Mouse (Mus musculus): ENCODE data around the gene Rpl37.

The Rpl37 gene

DNA sequence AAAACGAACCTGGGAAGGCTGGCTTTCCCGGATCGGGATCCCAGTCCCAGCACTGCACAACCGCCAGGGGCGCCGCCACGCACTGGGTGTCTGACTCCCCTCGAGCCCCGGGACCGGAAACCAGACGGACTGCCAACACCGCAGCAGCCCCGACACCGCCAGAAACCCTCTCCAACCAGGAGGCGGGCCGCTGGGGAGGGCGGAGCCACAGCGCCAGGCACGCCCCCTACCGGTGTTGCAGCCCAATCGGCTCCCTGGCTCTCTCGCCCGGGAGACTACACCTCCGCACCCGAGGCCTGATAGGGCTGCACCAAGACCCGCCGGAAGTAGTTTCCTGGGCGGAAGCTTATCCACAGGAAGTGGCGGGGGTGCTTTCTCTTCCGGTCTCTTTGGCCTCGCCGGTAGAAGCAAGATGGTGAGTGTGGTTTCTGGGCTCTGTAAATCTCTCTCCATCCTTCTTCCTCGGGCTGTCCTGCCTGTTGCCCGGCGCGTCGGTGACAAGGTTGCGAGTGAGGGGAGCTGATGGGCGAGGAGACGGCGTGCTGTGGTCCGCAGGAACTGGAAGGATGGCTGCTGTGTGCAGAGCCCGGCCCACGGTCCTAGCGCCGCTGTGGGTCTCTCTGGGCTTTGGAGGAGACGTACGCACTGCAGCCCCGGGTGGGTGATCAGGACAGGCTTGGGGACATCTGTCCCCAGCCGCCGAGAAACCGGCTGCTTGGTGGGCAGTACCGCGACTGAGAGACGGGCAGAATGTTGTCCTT is at the start of gene Rpl37:
Gene Rpl37 (plus strand): TSS at position 376 of the 761 bp plus-strand sequence.
- DNase-seq (ENCODE audit: low read depth): peak; percentile 92

DNA sequence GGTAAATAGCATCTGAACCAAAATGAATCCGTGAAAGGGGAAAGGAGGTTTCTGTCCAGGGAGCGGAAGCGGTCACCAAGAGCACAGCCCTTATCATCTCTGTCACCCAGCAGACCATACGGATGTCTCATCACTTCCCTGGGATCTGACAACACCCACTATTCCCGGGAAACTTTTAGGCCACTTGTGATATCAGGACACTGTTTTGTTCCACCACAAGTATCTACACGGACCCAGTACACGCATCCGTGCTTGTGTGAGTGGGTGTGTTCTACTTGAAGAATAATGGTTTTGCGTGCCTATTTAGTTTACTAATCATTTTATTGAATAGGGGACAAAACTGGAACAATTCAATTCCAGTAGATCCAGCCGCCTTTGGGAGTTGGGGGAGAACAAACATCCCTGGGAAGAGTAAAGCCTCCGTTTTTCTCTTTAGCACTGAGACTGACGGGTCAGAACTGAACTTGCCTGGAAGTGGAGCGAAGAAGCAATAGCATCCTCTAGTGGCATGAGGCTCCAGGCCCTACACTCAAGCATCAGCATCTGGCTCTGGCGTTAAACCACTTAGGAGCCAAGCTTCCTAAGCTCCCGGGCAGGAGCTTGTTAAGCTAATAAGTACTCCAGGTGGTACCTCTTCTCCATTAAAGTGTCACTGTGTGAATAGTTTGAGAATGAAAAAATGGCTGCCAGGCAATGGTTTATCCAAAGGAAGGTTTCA is 47.5 kb upstream of the Rpl37 start:
- no peak for DNase-seq (ENCODE audit: low read depth)

DNA sequence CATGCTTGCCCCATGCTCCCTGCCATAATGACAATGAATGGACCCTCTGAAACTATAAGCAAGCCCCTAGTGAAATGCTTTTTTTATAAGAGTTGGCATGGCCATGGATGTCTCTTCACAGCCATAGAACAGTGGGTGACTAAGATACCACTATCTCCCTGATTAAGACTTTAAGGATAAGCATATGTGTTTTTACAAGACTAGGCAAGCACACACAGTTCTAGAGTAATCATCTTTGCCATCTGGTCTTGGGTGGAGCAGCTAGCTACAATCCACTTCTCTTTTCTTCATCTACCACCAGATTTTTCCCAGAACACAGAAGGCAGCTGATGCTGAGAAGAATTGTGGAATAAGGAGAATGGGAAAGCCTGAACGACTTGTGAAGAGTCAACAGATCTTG is 35.2 kb upstream of the Rpl37 start:
- DNase-seq (ENCODE audit: low read depth): no peak

DNA sequence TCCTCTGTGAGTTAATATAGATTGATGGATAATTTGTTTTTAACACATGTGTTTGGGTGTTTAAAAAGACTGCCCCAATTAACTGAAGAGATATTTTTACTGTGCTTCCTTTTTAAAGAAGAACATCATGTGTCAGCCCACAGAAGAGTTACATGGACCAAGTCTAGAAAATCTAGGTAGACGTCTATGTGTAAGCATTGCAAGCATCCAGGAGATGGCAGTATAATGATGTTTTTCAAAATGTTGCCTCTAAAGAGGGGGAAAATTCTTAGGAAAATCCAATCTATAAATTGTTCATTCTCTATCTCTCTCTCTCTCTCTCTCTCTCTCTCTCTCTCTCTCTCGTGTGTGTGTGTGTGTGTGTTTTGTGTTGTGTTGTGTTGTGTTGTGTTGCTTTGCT is 30.3 kb upstream of the Rpl37 start:
- DNase-seq (ENCODE audit: low read depth): no peak

DNA sequence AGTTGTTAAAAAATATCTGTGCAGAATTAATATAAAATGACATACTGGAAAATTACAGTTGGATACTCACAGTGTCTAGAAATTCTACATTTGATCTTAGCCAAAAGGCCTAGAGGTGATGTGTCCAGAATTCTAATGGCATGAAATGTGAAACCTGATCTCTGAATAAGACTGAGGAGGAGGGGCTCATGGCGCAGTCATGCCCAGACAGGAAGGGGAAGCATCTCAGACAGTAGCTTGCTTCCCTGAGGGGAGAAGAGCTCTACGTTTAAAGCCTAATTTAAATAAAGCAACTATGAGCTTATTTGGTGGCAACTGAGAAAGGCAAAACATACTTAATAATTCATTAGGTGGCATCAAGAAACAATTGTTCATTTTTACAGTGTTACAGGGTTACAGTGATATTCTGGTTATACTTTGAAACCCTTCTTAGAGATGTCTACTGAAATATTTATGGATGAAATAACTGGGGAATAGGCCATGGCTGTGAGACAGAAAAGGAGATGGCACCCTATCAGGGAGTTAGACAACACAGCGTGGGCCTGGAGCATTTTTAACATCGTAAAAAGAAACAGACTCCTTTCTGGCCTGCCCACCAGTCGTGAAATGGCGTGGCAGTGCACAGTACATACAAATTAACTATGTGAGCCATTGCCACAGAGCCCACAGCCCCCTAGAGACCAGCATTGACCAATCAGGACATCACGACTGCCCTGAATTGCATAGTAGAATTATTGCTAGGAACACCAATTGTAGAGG is 27.4 kb upstream of the Rpl37 start:
- no peak for DNase-seq (ENCODE audit: low read depth)

DNA sequence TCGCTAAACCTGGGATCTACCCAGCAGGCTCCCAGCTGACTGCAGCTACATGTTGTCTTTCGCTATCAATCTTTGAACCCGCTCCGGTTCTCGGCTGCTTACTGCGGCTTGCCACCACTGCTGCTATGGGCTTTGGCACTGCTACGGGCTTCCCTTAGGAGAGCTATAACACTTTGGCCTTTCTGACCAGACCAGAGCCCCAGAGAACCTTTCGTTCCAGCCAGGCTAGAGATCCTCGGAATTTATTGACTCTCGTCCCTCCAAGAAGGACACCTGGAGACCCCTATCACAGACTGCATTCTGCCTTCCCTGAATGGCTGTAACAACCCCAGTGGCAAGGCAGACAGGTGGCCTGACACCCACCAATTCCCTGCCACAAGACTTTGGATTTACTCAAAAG is 26.3 kb upstream of the Rpl37 start:
- no peak for DNase-seq (ENCODE audit: low read depth)

DNA sequence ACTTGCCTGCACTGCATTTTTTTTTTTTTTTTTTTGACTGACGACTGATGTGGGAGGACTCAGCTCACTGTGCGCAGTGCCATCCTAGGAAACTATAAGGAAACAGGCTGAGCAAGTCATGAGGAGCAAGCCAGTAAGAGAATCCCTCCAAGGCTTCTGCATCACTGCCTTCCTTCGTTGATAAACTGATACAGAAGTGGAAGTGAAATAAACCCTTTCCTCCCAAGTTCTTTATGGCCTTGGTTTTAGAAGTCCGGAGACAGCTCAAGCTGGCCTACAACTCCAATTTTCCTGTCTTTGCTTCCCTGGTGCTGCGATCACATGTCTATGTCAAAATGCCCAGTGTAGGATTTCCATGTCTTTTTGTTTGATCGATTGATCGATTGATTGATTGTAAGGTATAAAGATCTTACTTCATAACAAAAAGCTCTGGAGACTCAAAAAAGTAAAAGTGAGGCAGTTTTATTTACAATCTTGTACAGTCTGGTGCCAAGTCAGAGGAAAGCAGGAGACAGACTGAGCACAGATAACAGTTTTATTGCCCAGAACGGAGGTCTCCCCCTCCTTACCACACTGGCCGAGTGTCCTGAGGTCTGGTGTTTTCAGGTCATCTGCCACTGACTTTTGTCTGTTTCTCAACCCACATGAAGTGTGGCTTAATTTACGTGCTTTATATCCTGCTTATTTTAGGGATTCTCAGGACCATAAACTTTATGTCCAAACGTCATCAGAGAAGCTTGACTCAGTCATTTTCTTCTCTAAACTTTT is 20.7 kb upstream of the Rpl37 start:
- DNase-seq (ENCODE audit: low read depth): no peak

DNA sequence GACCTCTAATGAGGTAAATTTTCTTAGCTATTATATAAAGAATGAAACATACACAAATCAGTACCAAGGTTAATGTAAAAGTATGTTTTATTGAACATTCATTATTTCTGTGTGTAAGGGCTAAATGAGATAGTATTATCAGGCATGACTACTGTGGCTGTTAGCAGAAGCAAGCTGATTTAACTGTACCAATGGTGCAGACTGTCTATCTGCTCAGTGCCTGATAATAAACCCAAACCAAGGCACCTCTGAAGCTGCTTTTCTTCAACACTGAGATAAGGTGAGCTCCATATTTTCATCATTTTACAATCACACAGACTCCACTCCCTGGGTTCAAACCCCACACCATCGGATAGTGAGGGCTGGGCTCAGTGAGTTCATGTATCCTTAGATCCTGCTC is 19.1 kb upstream of the Rpl37 start:
- no peak for DNase-seq (ENCODE audit: low read depth)

DNA sequence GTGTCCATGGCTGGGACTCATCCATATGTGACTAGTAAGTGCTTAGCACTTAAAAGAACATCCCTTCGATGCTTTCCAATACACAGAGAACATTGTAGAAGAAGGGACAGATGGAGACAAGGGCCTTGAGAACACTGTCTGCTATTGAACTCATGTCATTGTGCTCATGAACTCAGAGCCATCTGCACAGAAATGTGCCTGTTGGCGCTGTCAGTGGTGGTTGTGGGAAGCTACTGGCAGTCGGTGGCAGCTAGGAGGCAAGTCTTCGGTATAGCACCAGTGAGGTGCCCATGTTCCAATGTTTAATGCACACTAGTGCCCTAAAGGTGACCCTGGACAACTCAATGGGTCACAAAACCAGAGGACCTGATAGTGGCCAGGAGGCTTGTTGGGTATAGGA is 14.1 kb upstream of the Rpl37 start:
- DNase-seq (ENCODE audit: low read depth): no peak

DNA sequence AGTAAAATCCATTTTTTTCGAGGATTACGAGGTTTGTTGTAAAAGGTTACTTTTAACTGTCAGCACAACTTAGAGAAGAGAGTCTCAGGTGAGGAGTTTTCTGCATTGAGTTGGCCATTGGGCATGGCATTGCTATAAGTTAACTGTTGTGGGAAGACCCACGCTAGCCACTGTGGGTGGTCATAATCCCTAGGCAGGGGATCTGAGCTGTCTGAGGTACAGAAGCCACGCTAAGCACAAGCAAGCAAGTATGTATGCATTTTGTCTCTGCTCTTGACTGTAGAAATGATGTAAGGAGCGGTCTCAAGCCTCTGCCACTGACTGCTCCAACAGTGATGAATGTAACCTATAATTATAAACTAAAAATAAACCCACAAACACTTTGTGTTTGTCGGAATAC is 10.6 kb upstream of the Rpl37 start:
- no peak for DNase-seq (ENCODE audit: low read depth)

DNA sequence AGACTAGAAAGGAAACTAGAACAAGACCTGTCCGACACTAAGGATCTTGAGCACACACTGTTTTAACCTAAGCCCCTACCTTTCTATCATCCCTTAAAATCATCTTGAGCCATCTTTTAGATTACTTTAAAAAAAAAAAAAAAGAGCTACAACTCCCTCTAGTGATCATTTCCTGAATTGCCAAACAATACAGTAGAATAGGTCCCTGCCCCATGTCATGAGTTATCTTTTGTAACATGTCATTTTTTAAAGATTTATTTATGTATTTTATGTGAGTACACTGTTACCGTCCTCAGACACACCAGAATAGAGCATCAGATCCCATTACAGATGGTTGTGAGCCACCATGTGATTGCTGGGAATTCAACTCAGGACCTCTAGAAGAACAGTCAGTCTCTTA is 10.2 kb upstream of the Rpl37 start:
- no peak for DNase-seq (ENCODE audit: low read depth)

DNA sequence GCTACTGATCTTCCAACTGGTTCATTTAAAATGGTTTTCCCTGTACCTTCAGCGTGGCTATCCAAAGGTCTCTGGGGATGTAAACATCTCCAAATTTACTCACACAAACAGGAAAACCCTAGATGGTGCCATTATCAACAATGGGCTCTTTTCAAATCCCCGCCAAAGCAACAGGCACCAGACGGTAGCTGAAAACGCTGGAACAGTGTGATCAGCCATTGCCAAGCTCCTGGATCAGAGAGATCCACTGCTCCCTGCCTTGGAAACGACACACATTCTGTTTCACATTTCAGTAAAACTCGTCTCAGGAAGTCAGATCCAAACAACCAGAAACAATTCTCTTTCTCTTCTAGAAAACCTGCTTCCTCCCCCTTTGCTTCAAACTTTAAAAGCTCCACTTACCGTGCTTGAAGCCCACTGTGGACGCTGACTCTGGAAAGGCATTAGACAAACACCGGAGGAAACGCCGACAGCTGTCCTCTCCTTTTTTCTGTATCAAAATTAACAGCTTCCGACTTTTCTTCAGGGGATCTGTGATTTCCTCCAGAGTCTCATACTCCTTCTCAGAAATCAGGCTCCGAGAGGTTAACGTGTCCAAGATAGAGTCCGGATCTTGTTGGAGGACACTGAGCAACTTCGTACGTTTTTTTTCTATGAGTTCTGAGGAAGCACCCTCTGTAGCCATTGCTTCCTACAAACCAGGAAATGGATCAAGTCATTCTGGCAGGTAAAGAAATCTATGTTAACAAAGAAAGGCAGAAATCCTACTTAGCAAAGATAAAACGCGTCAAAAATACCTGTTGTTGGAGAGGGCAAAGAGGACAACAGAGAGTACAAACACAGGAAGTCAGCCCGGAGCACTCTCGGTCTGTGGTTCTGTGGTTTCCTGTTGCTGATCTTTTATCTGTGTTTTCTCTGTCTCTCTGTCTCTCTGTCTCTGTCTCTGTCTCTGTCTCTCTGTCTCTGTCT is 8.5 kb upstream of the Rpl37 start, which contains the start of gene Card6:
Gene Card6 (minus strand): TSS at position 854 of the 969 bp plus-strand sequence.
- DNase-seq (ENCODE audit: low read depth): no peak

DNA sequence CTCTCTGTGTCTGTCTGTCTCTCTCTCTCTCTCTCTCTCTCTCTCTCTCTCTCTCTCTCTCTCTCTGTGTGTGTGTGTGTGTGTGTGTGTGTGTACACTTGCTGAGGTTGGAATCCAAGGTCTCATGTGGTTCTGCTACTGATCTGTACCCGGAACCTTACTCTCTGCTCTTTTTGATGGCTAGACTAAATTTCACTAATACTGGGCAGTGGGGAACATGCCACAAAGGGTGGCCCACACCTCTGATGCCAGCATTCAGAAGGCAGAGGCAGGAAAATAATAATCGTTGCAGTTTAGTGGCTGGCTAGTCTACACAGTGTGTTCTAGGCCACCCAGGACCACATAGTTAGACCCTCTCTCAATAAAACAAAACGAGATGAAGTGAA is 7.8 kb upstream of the Rpl37 start:
- DNase-seq (ENCODE audit: low read depth): no peak

DNA sequence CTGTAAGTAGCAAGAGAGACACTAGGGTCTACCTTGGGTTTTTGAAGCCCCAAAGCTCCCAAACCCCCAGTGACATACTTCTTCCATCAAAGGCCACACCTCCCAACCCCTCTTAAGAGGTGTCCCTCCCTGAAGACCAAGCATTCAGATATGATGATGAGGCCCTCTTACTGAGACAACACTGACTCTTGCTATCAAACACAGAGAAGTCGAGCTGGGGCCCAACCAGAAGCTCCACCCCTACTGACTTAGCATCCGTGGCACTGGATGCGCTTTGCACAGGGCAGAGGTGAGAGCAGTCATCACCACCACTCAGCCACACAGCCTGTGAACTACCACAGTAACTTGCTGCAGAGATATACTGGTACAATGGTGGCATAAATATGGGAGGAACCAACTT is 3.8 kb upstream of the Rpl37 start:
- no peak for DNase-seq (ENCODE audit: low read depth)

DNA sequence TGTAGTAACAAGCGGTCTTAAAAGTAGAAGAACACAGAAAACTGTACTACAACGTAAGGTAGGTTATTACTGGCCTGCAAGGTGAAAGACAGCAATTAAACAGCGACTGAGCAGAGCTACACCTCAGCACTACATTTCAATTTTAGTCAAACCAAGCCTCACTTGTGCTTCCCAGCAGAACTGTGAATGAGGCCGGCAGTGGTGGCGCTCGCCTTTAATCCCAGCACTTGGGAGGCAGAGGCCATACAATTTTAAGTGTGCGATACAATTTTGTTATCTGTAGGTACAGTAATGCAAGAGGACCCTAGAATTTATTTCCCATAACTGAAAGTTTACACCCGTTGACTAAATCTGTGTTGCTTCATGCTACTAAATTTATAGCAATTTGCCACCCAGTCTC is 1.3 kb upstream of the Rpl37 start:
- DNase-seq (ENCODE audit: low read depth): no peak

DNA sequence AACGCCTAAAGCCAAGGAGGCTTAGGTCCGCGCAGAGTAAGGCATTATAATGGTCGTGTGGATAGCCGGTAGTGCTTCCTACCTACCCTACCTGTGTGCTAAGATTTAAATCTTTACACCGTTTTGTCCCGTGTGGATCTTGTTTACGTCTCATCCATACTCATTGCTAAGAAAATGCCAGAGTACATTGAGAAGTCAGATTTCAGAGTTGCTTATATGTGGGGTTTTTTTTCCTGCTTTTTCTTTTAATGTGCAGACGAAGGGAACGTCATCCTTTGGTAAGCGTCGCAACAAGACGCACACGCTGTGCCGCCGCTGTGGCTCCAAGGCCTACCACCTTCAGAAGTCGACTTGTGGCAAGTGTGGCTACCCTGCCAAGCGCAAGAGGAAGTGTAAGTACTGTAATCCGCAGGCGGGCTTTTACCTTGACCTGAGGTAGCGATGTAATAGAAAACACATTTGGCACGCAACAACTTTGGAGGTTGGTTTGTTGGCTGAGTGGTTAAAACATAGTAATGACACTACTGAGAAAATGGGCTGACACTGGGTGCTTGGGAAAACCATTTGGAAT is 671 bp downstream of the Rpl37 start:
- no peak for DNase-seq (ENCODE audit: low read depth)

DNA sequence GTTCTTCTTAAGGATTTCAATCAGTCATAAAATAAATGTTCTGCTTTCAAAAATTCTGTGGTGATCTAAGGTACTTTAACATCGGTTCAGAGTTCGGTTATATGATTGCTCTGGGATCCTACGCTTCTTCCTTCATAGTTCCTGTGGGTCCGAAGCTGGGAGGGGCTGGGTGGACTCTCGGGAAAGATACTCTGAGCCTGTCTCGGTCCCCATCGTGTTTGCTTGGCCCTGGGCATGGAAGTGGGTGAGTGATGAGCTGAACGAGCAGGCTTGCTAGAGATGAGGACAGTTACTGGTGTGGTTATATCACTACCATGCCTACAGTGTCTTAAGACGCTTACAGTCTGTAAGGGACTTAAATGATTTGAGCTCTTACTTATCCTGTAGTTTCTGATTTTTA is 2.2 kb downstream of the Rpl37 start:
- no peak for DNase-seq (ENCODE audit: low read depth)

DNA sequence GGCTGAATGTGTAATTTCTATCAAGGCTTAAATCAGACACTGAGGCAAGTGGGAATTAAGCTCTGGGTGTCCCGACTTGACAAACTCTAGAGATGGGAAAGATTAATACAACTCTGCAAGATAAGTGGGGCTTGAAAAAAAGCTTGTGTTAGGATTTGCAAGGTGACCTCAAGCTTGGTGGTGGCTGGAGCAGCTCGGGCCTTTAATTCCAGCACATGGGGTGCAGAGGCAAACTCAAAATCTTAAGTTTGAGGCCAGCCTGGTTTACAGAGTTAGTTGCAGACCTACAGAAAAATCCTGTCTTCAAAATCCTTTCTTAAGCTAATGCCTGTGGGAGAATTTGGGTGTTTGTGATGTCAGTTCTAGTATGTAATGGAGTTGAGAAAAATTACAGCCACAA is 2.7 kb downstream of the Rpl37 start:
- DNase-seq (ENCODE audit: low read depth): no peak

DNA sequence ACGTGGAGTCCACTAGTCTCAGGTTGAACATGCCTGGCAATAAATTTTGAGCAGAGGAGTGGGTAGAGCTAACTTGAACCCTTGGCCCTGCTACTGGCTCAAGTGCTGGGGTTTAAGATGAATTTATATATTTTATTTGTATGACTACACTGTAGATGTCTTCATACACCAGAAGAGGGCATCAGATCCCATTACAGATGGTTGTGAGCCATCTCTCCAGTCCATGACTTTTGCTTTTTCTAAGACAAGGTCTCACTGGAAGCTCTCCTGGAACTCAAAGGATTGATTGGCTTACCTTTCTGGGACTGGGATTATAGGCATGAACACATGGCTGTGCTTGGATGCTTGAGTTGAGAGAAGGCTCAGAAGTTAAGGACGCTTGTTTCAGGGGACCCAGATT is 3.3 kb downstream of the Rpl37 start:
- DNase-seq (ENCODE audit: low read depth): no peak

DNA sequence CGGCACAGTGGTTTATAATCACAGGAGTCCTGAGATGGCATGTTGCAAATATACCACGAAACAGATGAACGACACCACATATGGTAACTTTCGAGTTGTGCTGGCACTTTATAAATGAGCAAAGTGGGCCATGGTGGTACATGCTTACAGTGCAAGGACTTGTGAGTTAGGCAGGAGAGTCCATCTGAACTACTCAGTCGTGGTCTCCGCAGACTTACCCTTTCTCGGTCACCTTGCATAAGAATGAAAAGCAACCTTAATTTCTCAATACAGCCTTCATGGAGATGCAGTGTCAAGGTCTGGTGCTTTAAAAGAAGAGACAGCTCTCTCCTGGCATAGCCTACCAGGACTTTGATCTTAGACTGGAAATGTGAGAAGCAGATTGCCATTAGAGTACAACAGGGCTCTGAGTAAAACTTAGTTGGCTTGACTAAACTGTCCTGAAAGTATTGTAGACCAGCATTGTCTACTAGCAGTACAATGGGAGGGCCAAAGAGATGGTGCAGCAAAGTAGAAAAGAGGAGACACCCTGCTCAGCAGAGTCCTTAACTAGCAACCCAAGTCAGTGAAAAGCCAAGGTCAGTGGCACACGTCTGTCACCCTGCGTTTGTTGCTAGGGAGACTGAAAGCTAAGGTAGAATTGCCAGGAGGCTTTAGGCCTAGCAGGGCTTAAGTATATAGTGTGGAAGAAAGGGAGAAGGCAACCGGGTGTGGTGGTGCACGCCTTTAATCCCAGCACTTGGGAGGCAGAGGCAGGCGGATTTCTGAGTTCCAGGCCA is 5.3 kb downstream of the Rpl37 start:
- DNase-seq (ENCODE audit: low read depth): no peak

All from c-Kit-positive CD71-positive TER-119-negative erythroid progenitor cells, embryonic 14.5 days (primary cell).